16 mouse cellular contexts compared by ENCODE assay signal in genomic region chr9:123620311-123621098, GRCm38 (mm10).
"Had no signal": no experiment of that assay in that cellular context is flagged by ENCODE, and none has a peak within 500 bp of the region (broad histone marks: within the 10 kb centered on the region; RNA-seq: fewer than 3 reads in every experiment).

No protein-coding gene starts in this region.

- H3K27me3 ChIP-seq: lung, embryonic 15.5 days; megakaryocyte, embryonic 14.5 days; midbrain, embryonic 13.5 days; midbrain, embryonic 15.5 days; neural tube, embryonic 12.5 days had no signal

- H3K4me2 ChIP-seq: lung, embryonic 15.5 days; midbrain, embryonic 11.5 days; midbrain, embryonic 13.5 days; midbrain, embryonic 15.5 days; neural tube, embryonic 12.5 days had no signal

- H3K9me3 ChIP-seq: lung, embryonic 15.5 days; megakaryocyte, embryonic 14.5 days; midbrain, embryonic 13.5 days; midbrain, embryonic 15.5 days; neural tube, embryonic 12.5 days had no signal

- DNase-seq: lung, adult 2 months; lung, postnatal 14 days; lung, postnatal 36 days; right cerebral cortex, postnatal 14 days; spleen, adult 18-20 months; thymus, adult 18-20 months; thymus, postnatal 14 days; thymus, postnatal 36 days had no signal

- H3K27ac ChIP-seq: lung, embryonic 15.5 days; macrophage; midbrain, embryonic 13.5 days; midbrain, embryonic 15.5 days; neural tube, embryonic 12.5 days had no signal

- H3K4me1 ChIP-seq: lung, embryonic 15.5 days; megakaryocyte, embryonic 14.5 days; midbrain, embryonic 13.5 days; midbrain, embryonic 15.5 days; neural tube, embryonic 12.5 days had no signal

- H3K36me3 ChIP-seq: lung, embryonic 15.5 days; midbrain, embryonic 13.5 days; midbrain, embryonic 15.5 days; neural tube, embryonic 12.5 days had no signal

- H3K9ac ChIP-seq: lung, embryonic 15.5 days; midbrain, embryonic 13.5 days; midbrain, embryonic 15.5 days; neural tube, embryonic 12.5 days had no signal

- H3K4me3 ChIP-seq: lung, embryonic 15.5 days; megakaryocyte, embryonic 14.5 days; midbrain, embryonic 13.5 days; midbrain, embryonic 15.5 days; neural tube, embryonic 12.5 days had no signal

- ATAC-seq: lung, postnatal 0 days; midbrain, embryonic 13.5 days; midbrain, embryonic 15.5 days had no signal
